Mouse (Mus musculus): ENCODE measurements around the gene Clic6. TPM values are rescaled to one million over a fixed set of nuclear protein-coding genes. Genes with fewer than 3 reads are reported as not detected.

The Clic6 gene
- total and polyA plus RNA-seq, 3 experiments = 0.08 to 0.55 TPM; not detected in 1

Other genes with a start within 250 kb of the Clic6 start
- gene Kcne2, start 193.3 kb upstream of the Clic6 start, total RNA-seq (2021) = not detected
- gene Kcne2, start 193.3 kb upstream of the Clic6 start, polyA plus RNA-seq (2012; rRNA removed) = not detected in 2 replicates
- 10 to 100 TPM; 69.5 to 72.8 TPM for gene Smim11, start 184.4 kb upstream of the Clic6 start, total RNA-seq (2021)
- gene Smim11, start 184.4 kb upstream of the Clic6 start, polyA plus RNA-seq (2012; rRNA removed) = 75.0 and 78.7 TPM in 2 replicates
- gene Fam243, start 164.3 kb upstream of the Clic6 start, total RNA-seq (2021) = not detected
- not detected in 2 replicates for gene Fam243, start 164.3 kb upstream of the Clic6 start, polyA plus RNA-seq (2012; rRNA removed)
- gene Kcne1, start 126.3 kb upstream of the Clic6 start, total RNA-seq (2021) = under 1 TPM in 1 of 2 experiments, not detected in 1; 0.17 TPM
- gene Kcne1, start 126.3 kb upstream of the Clic6 start, polyA plus RNA-seq (2012; rRNA removed) = 0.41 TPM in 1 of 2 replicates, not detected in the other
- 10 to 100 TPM; 15.8 to 23.2 TPM for gene Rcan1, start 14.9 kb upstream of the Clic6 start, total RNA-seq (2021)
- 4.7 and 5.4 TPM in 2 replicates for gene Rcan1, start 14.9 kb upstream of the Clic6 start, polyA plus RNA-seq (2012; rRNA removed)